Mouse (Mus musculus) spleen, adult 2 months (tissue): Measurements from ENCODE around the gene Uba1. TPM values are rescaled to one million over a fixed set of nuclear protein-coding genes. Genes with fewer than 3 reads are reported as not detected.

Experiments
- DNase-seq, 2 experiments: peaks; one replicate each; pipeline versions ENCODE4 v3.0.0 to v3.0.0-alpha.2; 2012 to 2021; ENCODE audit warnings: low spot score in 2 of 2, low read depth in 1 of 2
- H3K27ac ChIP-seq: fragments of 200-500 bp; 2 replicates; pipeline ENCODE4 v1.5.1; 2012; ENCODE audit warnings: low read length, inconsistent platforms; ENCODE audit not compliant: insufficient read depth
- H3K27me3 ChIP-seq: fragments of 200-500 bp; 2 replicates; pipeline ENCODE4 v1.6.1; 2012; ENCODE audit warnings: mild to moderate bottlenecking, moderate library complexity, low read length, inconsistent platforms; ENCODE audit not compliant: control insufficient read depth, insufficient read depth
- H3K36me3 ChIP-seq: fragments of 200-500 bp; 2 replicates; pipeline ENCODE4 v1.6.1; 2012; ENCODE audit warnings: mild to moderate bottlenecking, low read length, inconsistent platforms; ENCODE audit not compliant: control insufficient read depth, insufficient read depth
- H3K4me1 ChIP-seq: fragments of 200-500 bp; 2 replicates; pipeline ENCODE4 v1.6.1; 2011; ENCODE audit warnings: inconsistent platforms; ENCODE audit not compliant: control insufficient read depth, insufficient read depth, insufficient read length
- H3K4me3 ChIP-seq: fragments of 200-500 bp; 2 replicates; pipeline ENCODE4 v1.5.1; 2011; ENCODE audit warnings: mild to moderate bottlenecking, inconsistent platforms; ENCODE audit not compliant: insufficient read depth, insufficient read length; ENCODE audit errors: extremely low read depth
- CTCF ChIP-seq: fragments of 200-500 bp; IDR thresholded peaks from 2 replicates; pipeline ENCODE4 v1.5.1; 2011; ENCODE audit warnings: mild to moderate bottlenecking, inconsistent platforms; ENCODE audit not compliant: insufficient read depth, insufficient read length, insufficient replicate concordance; ENCODE audit errors: extremely low read depth
- POLR2A ChIP-seq: fragments of 200-500 bp; IDR thresholded peaks from 2 replicates; pipeline ENCODE4 v1.6.1; 2011; ENCODE audit warnings: low read depth, low read length, inconsistent platforms
- WGBS: fragments of 180-500 bp; shearing (Covaris S2); methylation state at CpG from one replicate; pipeline ENCODE4 v1.1.7; 2018; 5-methylcytosine and 5-hydroxymethylcytosine counted together
- polyA plus RNA-seq: library from polyadenylated mRNA; depleted of rRNA; stranded (reverse); fragments of >200 nt; gene quantifications from 2 replicates; pipeline ENCODE4 v1.2.3, GENCODE M21; 2012

Uba1 gene
- polyA plus RNA-seq, 1 experiment = 188 TPM

DNA sequence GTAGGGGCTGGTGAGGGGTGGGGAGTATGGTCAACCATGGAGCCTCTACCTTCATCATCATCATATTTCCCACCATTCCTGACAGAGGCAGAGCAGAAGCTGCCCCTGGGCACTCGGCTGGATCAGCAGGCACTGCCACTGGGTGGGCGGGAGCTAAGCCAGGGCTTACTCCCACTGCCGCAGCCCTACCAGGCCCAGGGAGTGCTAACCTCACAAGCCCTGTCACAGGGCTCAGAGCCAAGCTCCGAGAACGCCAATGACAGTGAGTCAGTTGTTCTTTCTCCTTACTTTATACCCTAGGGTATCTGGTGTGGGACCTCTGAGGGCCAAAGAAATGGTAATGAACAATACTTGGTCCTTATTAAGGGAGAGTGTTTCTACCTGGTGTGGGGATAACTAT lies 13.3 kb upstream of the Uba1 start:
- WGBS = 86% methylated on average over 5 of the region's 5 CpGs
- Histone ChIP-seq H3K27ac (no peak overlapping the region), H3K27me3 (no peaks in the 10 kb centered on the region), H3K4me3 (no peak overlapping the region), H3K4me1 (no peaks in the 10 kb centered on the region), H3K36me3 (peaks cover 24% of the 10 kb centered on the region; the same call in 1 of the 2 replicates)
- DNase-seq = no peak
- TF ChIP-seq POLR2A (no peak), CTCF (no peak)

DNA sequence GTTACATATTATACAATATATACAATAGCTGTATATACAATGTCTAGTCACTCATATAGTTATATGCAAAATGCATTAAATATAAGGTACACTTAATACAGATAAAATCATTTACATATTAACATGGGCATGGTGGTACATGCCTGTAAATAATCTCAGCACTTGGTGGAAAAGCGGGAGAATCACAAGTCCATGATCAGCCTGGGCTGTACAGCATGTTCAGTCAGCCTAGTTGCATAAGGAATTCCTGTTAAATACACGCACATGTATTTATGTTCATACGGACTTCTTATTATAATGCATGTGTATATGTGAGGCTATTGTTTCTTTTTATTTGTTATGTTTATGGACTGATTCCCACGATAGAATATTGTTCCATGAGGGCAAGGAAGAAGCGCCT lies 533 bp upstream of the Uba1 start:
- Histone ChIP-seq H3K36me3 (no peaks in the 10 kb centered on the region), H3K4me3 (no peak overlapping the region), H3K27ac (no peak overlapping the region), H3K4me1 (no peaks in the 10 kb centered on the region), H3K27me3 (no peaks in the 10 kb centered on the region)
- 23% methylated on average over 5 of the region's 5 CpGs for WGBS
- no peak for TF ChIP-seq CTCF
- no peak for TF ChIP-seq POLR2A
- DNase-seq = no peak

DNA sequence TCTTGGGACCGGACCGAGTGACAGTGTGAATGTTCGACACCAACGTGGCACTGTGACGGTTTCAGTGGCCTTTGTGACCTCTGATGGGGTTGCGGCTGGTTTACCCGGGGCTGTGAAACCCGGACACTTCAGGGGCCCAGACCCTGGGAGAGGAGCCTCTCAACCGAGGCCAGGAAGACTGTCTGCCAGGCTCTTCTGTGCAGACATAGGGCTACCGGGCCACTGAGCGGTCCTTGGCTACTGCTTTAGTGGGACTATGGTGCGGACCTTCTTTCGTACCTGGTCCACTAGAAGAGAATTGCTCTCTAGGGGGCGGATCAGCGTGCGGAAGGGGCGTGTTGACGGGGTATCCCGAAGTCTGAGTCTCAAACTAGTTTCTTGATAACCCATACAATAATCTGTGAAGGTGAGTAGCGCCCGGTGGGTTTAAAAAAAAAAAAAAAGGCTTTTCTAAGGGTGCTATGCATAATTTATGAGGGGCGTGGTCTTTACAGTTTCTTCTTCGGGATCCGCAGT lies 823 bp downstream of the Uba1 start:
- peak overlapping the region; percentile 71 for H3K4me3 ChIP-seq
- TF ChIP-seq CTCF (no peak), POLR2A (no peak)
- DNase-seq = no peak
- H3K27ac ChIP-seq = peak overlapping the region; percentile 60; the same call in 1 of the 2 replicates
- peaks cover 2% of the 10 kb centered on the region; the same call in 1 of the 2 replicates for H3K4me1 ChIP-seq
- H3K36me3 ChIP-seq = no peaks in the 10 kb centered on the region
- 30% methylated on average over 24 of the region's 24 CpGs for WGBS
- H3K27me3 ChIP-seq = no peaks in the 10 kb centered on the region

DNA sequence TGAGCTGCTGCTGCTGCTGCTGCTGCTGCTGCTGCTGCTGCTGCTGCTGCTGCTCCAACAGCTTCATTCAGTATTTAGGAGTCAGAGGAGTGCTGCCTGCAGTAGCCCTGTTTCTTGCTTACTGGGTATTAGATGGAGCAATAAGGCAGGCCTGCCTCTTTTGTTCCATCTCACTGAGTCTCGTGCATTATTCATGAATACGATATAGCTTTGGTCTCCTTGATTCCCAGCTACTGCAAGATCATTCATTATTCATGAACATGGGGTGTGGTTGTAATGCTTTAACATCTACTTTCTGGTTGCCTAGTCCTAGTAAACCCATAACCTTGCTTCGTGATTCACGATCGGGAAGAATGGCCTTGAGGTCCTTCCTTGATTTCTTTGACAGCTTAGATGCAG lies 4.2 kb downstream of the Uba1 start:
- TF ChIP-seq POLR2A (no peak), CTCF (no peak)
- H3K27me3 ChIP-seq = no peaks in the 10 kb centered on the region
- H3K27ac ChIP-seq = no peak overlapping the region
- no peak for DNase-seq
- H3K4me3 ChIP-seq = no peak overlapping the region
- 45% methylated on average over 5 of the region's 5 CpGs for WGBS
- peaks cover 4% of the 10 kb centered on the region; the same call in 1 of the 2 replicates for H3K4me1 ChIP-seq
- no peaks in the 10 kb centered on the region for H3K36me3 ChIP-seq

DNA sequence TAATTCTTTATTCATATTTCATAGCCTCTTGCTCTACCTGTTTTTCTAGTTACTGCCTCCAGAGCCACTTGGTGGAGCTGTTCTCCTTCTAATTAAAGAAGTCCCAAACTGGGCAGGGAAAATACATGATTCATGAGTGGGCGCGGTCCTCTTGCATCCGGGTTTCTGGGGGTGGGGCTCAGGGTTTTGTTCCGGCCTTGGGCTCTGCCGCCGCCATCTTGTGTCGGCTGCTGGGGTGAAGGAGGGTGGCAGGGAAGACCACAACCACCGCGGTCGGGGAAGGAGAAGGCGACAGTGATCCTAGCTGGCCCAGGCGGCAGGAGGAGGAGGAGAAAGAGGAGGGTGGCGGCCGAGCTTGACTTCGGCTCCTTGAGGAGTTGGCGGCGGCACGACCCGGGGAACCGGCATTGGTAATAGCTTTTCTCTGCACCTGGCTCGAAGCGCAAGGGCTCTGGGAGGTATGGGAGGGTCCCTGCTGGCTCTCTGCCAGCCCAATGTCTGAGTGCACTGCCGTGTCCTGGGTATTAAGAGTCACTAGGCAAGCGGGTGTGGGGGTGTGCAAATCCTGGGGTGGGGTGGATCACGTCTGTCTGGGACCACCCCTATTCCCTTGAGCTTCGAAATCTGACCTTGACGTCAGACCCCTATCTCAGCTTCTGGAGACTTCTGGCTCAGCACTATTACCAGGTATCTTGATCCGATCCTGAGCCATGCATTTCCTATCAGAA lies 4.8 kb downstream of the Uba1 start:
- H3K27ac ChIP-seq = peak overlapping the region; percentile 74
- H3K4me3 ChIP-seq = peak overlapping the region; percentile 89
- peaks cover 4% of the 10 kb centered on the region; the same call in 1 of the 2 replicates for H3K4me1 ChIP-seq
- no peaks in the 10 kb centered on the region for H3K27me3 ChIP-seq
- TF ChIP-seq CTCF (peak; percentile 25; the same call in 1 of the 2 replicates), POLR2A (peak; percentile 39)
- WGBS = 21% methylated on average over 28 of the region's 28 CpGs
- no peaks in the 10 kb centered on the region for H3K36me3 ChIP-seq
- peak; percentile 77 to 80 for DNase-seq

DNA sequence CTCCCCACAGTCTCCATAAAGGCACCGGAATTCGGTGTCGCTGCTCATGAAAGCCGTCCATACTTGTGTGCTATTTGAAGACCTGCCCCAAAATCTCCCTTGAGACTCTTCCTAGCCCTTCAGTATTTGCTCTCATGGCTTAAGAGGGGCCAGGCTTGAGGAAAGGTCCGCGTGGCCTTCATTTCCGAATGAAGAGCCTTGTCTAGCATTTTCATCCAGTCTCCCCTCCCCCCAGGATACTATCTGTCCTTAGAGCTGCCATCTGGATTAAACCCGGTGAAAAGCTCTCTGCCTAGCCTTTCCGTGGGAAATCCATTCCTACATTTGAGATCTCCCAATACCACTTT lies 5.3 kb downstream of the Uba1 start:
- no peak for TF ChIP-seq CTCF
- TF ChIP-seq POLR2A = no peak
- Histone ChIP-seq H3K4me3 (peak overlapping the region; percentile 89), H3K36me3 (no peaks in the 10 kb centered on the region), H3K27me3 (no peaks in the 10 kb centered on the region), H3K27ac (0 out of 2 replicates have a peak overlapping the region, but pooled peaks have one; percentile 28), H3K4me1 (peaks cover 4% of the 10 kb centered on the region; the same call in 1 of the 2 replicates)
- no peak for DNase-seq
- 26% methylated on average over 9 of the region's 9 CpGs for WGBS
